Mouse (Mus musculus): ENCODE results near the gene Cped1. TPM values are rescaled to one million over a fixed set of nuclear protein-coding genes. Genes with fewer than 3 reads are reported as not detected.

Cped1 gene
- polyA plus RNA-seq, 2 experiments: 1.8 to 2.5 TPM

- ATAC-seq (ENCODE audit: insufficient read depth): no peak
- no peak overlapping the region for H3K4me2 ChIP-seq (ENCODE audit: low read depth)
- 56% methylated on average over 6 of the region's 6 CpGs for WGBS (ENCODE audit: insufficient replicate concordance)
- no peaks in the 10 kb centered on the region for H3K4me1 ChIP-seq (replicated peaks; ENCODE audit: control insufficient read depth in 2 of 2, insufficient read depth in 2 of 2, low read length in 1 of 2)
- H3K4me3 ChIP-seq (ENCODE audit: insufficient read depth in 1 of 2, low read depth in 2 of 2, low read length in 2 of 2): no peak overlapping the region
- no peaks in the 10 kb centered on the region for H3K27me3 ChIP-seq (ENCODE audit: control insufficient read depth, insufficient read depth, low read length)
- H3K27ac ChIP-seq: no peak overlapping the region
- no peak for TF ChIP-seq EP300 (IDR thresholded peaks at IDR 0.05; ENCODE audit: low read depth)
- TF ChIP-seq CTCF (IDR thresholded peaks at IDR 0.05; ENCODE audit: low read depth): no peak
- DNase-seq (ENCODE audit: low read depth in 3 of 3, low spot score in 3 of 3): no peak
- H3K9me3 ChIP-seq (ENCODE audit: control insufficient read depth, low read length): no peaks in the 10 kb centered on the region
- no peak overlapping the region for H3K9ac ChIP-seq (replicated peaks)
- no peaks in the 10 kb centered on the region for H3K36me3 ChIP-seq (replicated peaks; ENCODE audit: control insufficient read depth, insufficient read depth, low read depth)
These were observed 226.4 kb downstream of the Cped1 start for GRCm38 (mm10) chr6:22212158-22212557.

GRCm38 (mm10) chr6:22213187-22213586 is 227.5 kb downstream of the Cped1 start:
- DNase-seq (ENCODE audit: low read depth in 3 of 3, low spot score in 3 of 3) (no peak), ATAC-seq (ENCODE audit: insufficient read depth) (no peak)
- Histone ChIP-seq H3K27ac (no peak overlapping the region), H3K27me3 (ENCODE audit: control insufficient read depth, insufficient read depth, low read length) (no peaks in the 10 kb centered on the region), H3K4me1 (replicated peaks; ENCODE audit: control insufficient read depth in 2 of 2, insufficient read depth in 2 of 2, low read length in 1 of 2) (no peaks in the 10 kb centered on the region), H3K9ac (replicated peaks) (no peak overlapping the region), H3K4me2 (ENCODE audit: low read depth) (no peak overlapping the region), H3K4me3 (ENCODE audit: insufficient read depth in 1 of 2, low read depth in 2 of 2, low read length in 2 of 2) (no peak overlapping the region), H3K36me3 (replicated peaks; ENCODE audit: control insufficient read depth, insufficient read depth, low read depth) (no peaks in the 10 kb centered on the region), H3K9me3 (ENCODE audit: control insufficient read depth, low read length) (no peaks in the 10 kb centered on the region)
- TF ChIP-seq EP300 (IDR thresholded peaks at IDR 0.05; ENCODE audit: low read depth): no peak
- no peak for TF ChIP-seq CTCF (IDR thresholded peaks at IDR 0.05; ENCODE audit: low read depth)
- 70% methylated on average over 5 of the region's 5 CpGs for WGBS (ENCODE audit: insufficient replicate concordance)

- Histone ChIP-seq H3K9ac (replicated peaks) (no peak overlapping the region), H3K9me3 (ENCODE audit: control insufficient read depth, low read length) (no peaks in the 10 kb centered on the region), H3K27me3 (ENCODE audit: control insufficient read depth, insufficient read depth, low read length) (no peaks in the 10 kb centered on the region), H3K4me3 (ENCODE audit: insufficient read depth in 1 of 2, low read depth in 2 of 2, low read length in 2 of 2) (no peak overlapping the region), H3K36me3 (replicated peaks; ENCODE audit: control insufficient read depth, insufficient read depth, low read depth) (no peaks in the 10 kb centered on the region), H3K4me2 (ENCODE audit: low read depth) (no peak overlapping the region), H3K4me1 (replicated peaks; ENCODE audit: control insufficient read depth in 2 of 2, insufficient read depth in 2 of 2, low read length in 1 of 2) (no peaks in the 10 kb centered on the region), H3K27ac (no peak overlapping the region)
- TF ChIP-seq CTCF (IDR thresholded peaks at IDR 0.05; ENCODE audit: low read depth) (no peak), EP300 (IDR thresholded peaks at IDR 0.05; ENCODE audit: low read depth) (no peak)
- 20% methylated on average over 3 of the region's 3 CpGs for WGBS (ENCODE audit: insufficient replicate concordance)
- ATAC-seq (ENCODE audit: insufficient read depth) (no peak), DNase-seq (ENCODE audit: low read depth in 3 of 3, low spot score in 3 of 3) (no peak)
These were observed 228.1 kb downstream of the Cped1 start for GRCm38 (mm10) chr6:22213813-22214212.

GRCm38 (mm10) chr6:22214665-22215064 is 228.9 kb downstream of the Cped1 start:
- Histone ChIP-seq H3K27ac (no peak overlapping the region), H3K4me1 (replicated peaks; ENCODE audit: control insufficient read depth in 2 of 2, insufficient read depth in 2 of 2, low read length in 1 of 2) (no peaks in the 10 kb centered on the region), H3K27me3 (ENCODE audit: control insufficient read depth, insufficient read depth, low read length) (no peaks in the 10 kb centered on the region), H3K36me3 (replicated peaks; ENCODE audit: control insufficient read depth, insufficient read depth, low read depth) (no peaks in the 10 kb centered on the region), H3K4me2 (ENCODE audit: low read depth) (no peak overlapping the region), H3K9ac (replicated peaks) (no peak overlapping the region), H3K9me3 (ENCODE audit: control insufficient read depth, low read length) (no peaks in the 10 kb centered on the region), H3K4me3 (ENCODE audit: insufficient read depth in 1 of 2, low read depth in 2 of 2, low read length in 2 of 2) (no peak overlapping the region)
- DNase-seq (ENCODE audit: low read depth in 3 of 3, low spot score in 3 of 3) (no peak), ATAC-seq (ENCODE audit: insufficient read depth) (no peak)
- TF ChIP-seq EP300 (IDR thresholded peaks at IDR 0.05; ENCODE audit: low read depth): no peak
- no peak for TF ChIP-seq CTCF (IDR thresholded peaks at IDR 0.05; ENCODE audit: low read depth)
- WGBS (ENCODE audit: insufficient replicate concordance): 38% methylated on average over 6 of the region's 6 CpGs

GRCm38 (mm10) chr6:22216276-22216973 is 230.7 kb downstream of the Cped1 start:
- Histone ChIP-seq H3K9ac (replicated peaks) (no peak overlapping the region), H3K4me3 (ENCODE audit: insufficient read depth in 1 of 2, low read depth in 2 of 2, low read length in 2 of 2) (no peak overlapping the region), H3K4me1 (replicated peaks; ENCODE audit: control insufficient read depth in 2 of 2, insufficient read depth in 2 of 2, low read length in 1 of 2) (no peaks in the 10 kb centered on the region), H3K27me3 (ENCODE audit: control insufficient read depth, insufficient read depth, low read length) (no peaks in the 10 kb centered on the region), H3K4me2 (ENCODE audit: low read depth) (no peak overlapping the region), H3K9me3 (ENCODE audit: control insufficient read depth, low read length) (no peaks in the 10 kb centered on the region), H3K27ac (no peak overlapping the region), H3K36me3 (replicated peaks; ENCODE audit: control insufficient read depth, insufficient read depth, low read depth) (no peaks in the 10 kb centered on the region)
- 71% methylated on average over 14 of the region's 14 CpGs for WGBS (ENCODE audit: insufficient replicate concordance)
- no peak for TF ChIP-seq EP300 (IDR thresholded peaks at IDR 0.05; ENCODE audit: low read depth)
- no peak for TF ChIP-seq CTCF (IDR thresholded peaks at IDR 0.05; ENCODE audit: low read depth)
- no peak for DNase-seq (ENCODE audit: low read depth in 3 of 3, low spot score in 3 of 3)
- no peak for ATAC-seq (ENCODE audit: insufficient read depth)
